In the genomic region with DNA sequence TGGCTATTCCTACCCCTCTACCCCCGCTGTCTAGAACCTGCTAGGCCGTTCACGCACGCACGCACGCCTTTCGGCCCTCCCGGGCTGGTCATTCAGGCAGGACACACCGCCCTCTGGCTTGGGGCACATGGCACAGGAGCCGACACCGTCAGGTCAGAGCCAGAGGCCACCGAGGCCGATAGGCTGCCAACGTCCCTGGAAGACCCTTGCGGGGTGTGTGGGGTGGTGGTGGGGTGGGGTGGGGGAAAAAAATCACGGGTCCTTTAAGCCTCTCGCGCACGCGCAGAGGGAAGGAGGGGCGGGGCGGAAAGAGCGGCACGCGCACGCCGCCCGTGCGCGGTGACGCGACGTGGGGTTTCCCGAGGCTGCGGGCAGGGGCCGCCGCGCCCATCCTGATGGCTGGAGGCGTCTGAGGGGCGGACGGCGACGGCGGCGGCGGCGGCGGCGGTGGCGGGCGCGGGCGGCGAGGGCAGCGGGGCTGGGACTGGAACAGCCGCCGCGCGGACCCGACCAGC, we compare ENCODE assay signal across 7 mouse cellular contexts. TPM values are rescaled to one million over a fixed set of nuclear protein-coding genes. Genes with fewer than 3 reads are reported as not detected.
DNase-seq lines count a peak whose midpoint lies in the region; ATAC-seq and TF ChIP-seq lines count a peak whose summit lies in the region.

Gnb1 (plus strand) TSS at position 372 of the 515 bp plus-strand sequence.

- peak; percentile 95 to 97 for DNase-seq in adrenal gland, postnatal 36 days
- peak; percentile 94 to 99 for DNase-seq in heart, adult 2 months
- peak; percentile 84 to 91 for DNase-seq in kidney, adult 8-10 months
- DNase-seq in spleen, postnatal 10 days (ENCODE audit: low spot score in 2 of 2): peak; percentile 93 to 97

- H3K9me3 ChIP-seq in embryonic facial prominence, embryonic 13.5 days: no peaks in the 10 kb centered on the region
- H3K9me3 ChIP-seq in limb, embryonic 13.5 days: no peaks in the 10 kb centered on the region
- H3K9me3 ChIP-seq in midbrain, embryonic 16.5 days (replicated peaks; ENCODE audit: control insufficient read depth, low read length, poor library complexity, severe bottlenecking): no peaks in the 10 kb centered on the region

- no peaks in the 10 kb centered on the region for H3K27me3 ChIP-seq in embryonic facial prominence, embryonic 13.5 days
- no peaks in the 10 kb centered on the region for H3K27me3 ChIP-seq in heart, adult 2 months (ENCODE audit: control insufficient read depth, insufficient read depth, low read length)
- H3K27me3 ChIP-seq in limb, embryonic 13.5 days: no peaks in the 10 kb centered on the region
- no peaks in the 10 kb centered on the region for H3K27me3 ChIP-seq in midbrain, embryonic 16.5 days (ENCODE audit: control insufficient read depth, insufficient read depth, low read depth, low read length)

- ATAC-seq in embryonic facial prominence, embryonic 13.5 days (ENCODE audit: insufficient number of reproducible peaks, insufficient read depth, low FRiP score, low TSS enrichment, low read depth): peak; percentile 80
- peak; percentile 85 for ATAC-seq in limb, embryonic 13.5 days (ENCODE audit: low FRiP score, low read depth)
- ATAC-seq in midbrain, embryonic 16.5 days: peak; percentile 81

- H3K27ac ChIP-seq in embryonic facial prominence, embryonic 13.5 days: peak within 1 kb of the TSS; percentile 96
- H3K27ac ChIP-seq in heart, adult 2 months: peak within 1 kb of the TSS; percentile 90
- H3K27ac ChIP-seq in limb, embryonic 13.5 days: peak within 1 kb of the TSS; percentile 95
- peak within 1 kb of the TSS; percentile 91 for H3K27ac ChIP-seq in midbrain, embryonic 16.5 days (ENCODE audit: low read length)

- no peak for TF ChIP-seq CTCF in heart, adult 2 months (IDR thresholded peaks at IDR 0.05)

- H3K4me1 ChIP-seq in embryonic facial prominence, embryonic 13.5 days: peaks cover 39% of the 10 kb centered on the region
- peaks cover 31% of the 10 kb centered on the region for H3K4me1 ChIP-seq in heart, adult 2 months (ENCODE audit: control insufficient read depth, insufficient read depth, low read length)
- peaks cover 49% of the 10 kb centered on the region for H3K4me1 ChIP-seq in limb, embryonic 13.5 days
- H3K4me1 ChIP-seq in midbrain, embryonic 16.5 days (ENCODE audit: control insufficient read depth, insufficient read depth, low read length): peaks cover 38% of the 10 kb centered on the region

- peak within 1 kb of the TSS; percentile 99 for H3K4me3 ChIP-seq in embryonic facial prominence, embryonic 13.5 days
- peak within 1 kb of the TSS; percentile 91 for H3K4me3 ChIP-seq in heart, adult 2 months
- H3K4me3 ChIP-seq in limb, embryonic 13.5 days: peak within 1 kb of the TSS; percentile 99
- H3K4me3 ChIP-seq in midbrain, embryonic 16.5 days (ENCODE audit: low read depth, low read length): peak within 1 kb of the TSS; percentile 99

- H3K36me3 ChIP-seq in embryonic facial prominence, embryonic 13.5 days: no peaks in the 10 kb centered on the region
- peaks cover 4% of the 10 kb centered on the region for H3K36me3 ChIP-seq in heart, adult 2 months (ENCODE audit: control insufficient read depth, insufficient read depth, low read length)
- no peaks in the 10 kb centered on the region for H3K36me3 ChIP-seq in limb, embryonic 13.5 days
- no peaks in the 10 kb centered on the region for H3K36me3 ChIP-seq in midbrain, embryonic 16.5 days (ENCODE audit: control insufficient read depth, insufficient read depth, low read length)

- peak within 1 kb of the TSS; percentile 100 for H3K9ac ChIP-seq in embryonic facial prominence, embryonic 13.5 days
- peak within 1 kb of the TSS; percentile 94 for H3K9ac ChIP-seq in heart, adult 2 months (ENCODE audit: low read depth, low read length)
- peak within 1 kb of the TSS; percentile 100 for H3K9ac ChIP-seq in limb, embryonic 13.5 days
- H3K9ac ChIP-seq in midbrain, embryonic 16.5 days (ENCODE audit: low read depth, low read length): peak within 1 kb of the TSS; percentile 100

- no peak for TF ChIP-seq EP300 in heart, adult 2 months (IDR thresholded peaks at IDR 0.05; ENCODE audit: insufficient read depth, low read depth, low read length)

- WGBS in embryonic facial prominence, embryonic 13.5 days: 1% methylated on average over 59 of the region's 60 CpGs
- under 1% methylated on average over 56 of the region's 60 CpGs for WGBS in heart, adult 2 months
- WGBS in limb, embryonic 13.5 days: under 1% methylated on average over 45 of the region's 60 CpGs
- 0% methylated on average over 31 of the region's 60 CpGs for WGBS in midbrain, embryonic 16.5 days

- intact Hi-C loops in heart, adult 2 months (cut with DNase I): loop anchor here (2.0 kb wide), 1 partner anchor 74 kb away; no protein-coding TSS in a partner anchor

- no peak for TF ChIP-seq POLR2A in heart, adult 2 months (IDR thresholded peaks at IDR 0.05; ENCODE audit: insufficient read depth, low read depth, low read length)

- H3K79me2 ChIP-seq in heart, adult 2 months (replicated peaks; ENCODE audit: control insufficient read depth, insufficient read depth, low read length): peaks cover 7% of the 10 kb centered on the region

- peak within 1 kb of the TSS; percentile 84 for H3K4me2 ChIP-seq in embryonic facial prominence, embryonic 13.5 days
- H3K4me2 ChIP-seq in limb, embryonic 13.5 days (replicated peaks): peak within 1 kb of the TSS; percentile 72
- peak within 1 kb of the TSS; percentile 87 for H3K4me2 ChIP-seq in midbrain, embryonic 16.5 days (ENCODE audit: low read length)

RNA-seq across cellular contexts. Expression of gene Gnb1, which starts in this region (rescaled TPM):
- 100 to 1,000 TPM; 444 to 453 TPM for total RNA-seq in adrenal gland, postnatal 36 days (2021)
- polyA plus RNA-seq in embryonic facial prominence, embryonic 13.5 days (2015; fragmentation: Nextera tagmentation; extraction: Ambion mirVana): 501 and 523 TPM in 2 replicates
- 100 to 1,000 TPM; 147 to 151 TPM for total RNA-seq in heart, adult 2 months (2021)
- 257 and 332 TPM in 2 replicates for polyA plus RNA-seq in heart, adult 2 months (2012; rRNA removed)
- polyA plus RNA-seq in limb, embryonic 13.5 days (2015; fragmentation: Nextera tagmentation; extraction: Ambion mirVana): 506 and 533 TPM in 2 replicates
- 1,246 and 1,252 TPM in 2 replicates for polyA plus RNA-seq in midbrain, embryonic 16.5 days (2015; fragmentation: Nextera tagmentation; extraction: Ambion mirVana)

Comparison
In these comparisons a context has a peak if more than half of its experiments do, and no peak if none do; other contexts are left out.
1. Peak in every context shown above with its lines: DNase-seq, ATAC-seq, H3K4me3 ChIP-seq and H3K27ac ChIP-seq.